Mouse (Mus musculus): ENCODE measurements around the gene Rmi2.

The Rmi2 gene

GRCm38 (mm10) chr16:10901956-10902355, 67.1 kb downstream of the Rmi2 start:
- in situ Hi-C loops (cut with MboI; ENCODE audit: unreplicated experiment in 2 of 2): no loop called here

- in situ Hi-C loops (cut with MboI; ENCODE audit: unreplicated experiment in 2 of 2): no loop called here
Observed at GRCm38 (mm10) chr16:10902849-10903248, 68.0 kb downstream of the Rmi2 start.

GRCm38 (mm10) chr16:10905661-10906113, 70.8 kb downstream of the Rmi2 start:
- in situ Hi-C loops (cut with MboI; ENCODE audit: unreplicated experiment in 2 of 2): no loop called here

- in situ Hi-C loops (cut with MboI; ENCODE audit: unreplicated experiment in 2 of 2): no loop called here
Observed at GRCm38 (mm10) chr16:10910541-10910940, 75.7 kb downstream of the Rmi2 start.

GRCm38 (mm10) chr16:10911061-10911460, 76.2 kb downstream of the Rmi2 start:
- in situ Hi-C loops (cut with MboI; ENCODE audit: unreplicated experiment in 2 of 2): no loop called here

- in situ Hi-C loops (cut with MboI; ENCODE audit: unreplicated experiment in 2 of 2): no loop called here
Observed at GRCm38 (mm10) chr16:10915066-10915465, 80.2 kb downstream of the Rmi2 start.

- in situ Hi-C loops (cut with MboI; ENCODE audit: unreplicated experiment in 2 of 2): no loop called here
Observed at GRCm38 (mm10) chr16:10916271-10916670, 81.4 kb downstream of the Rmi2 start.

- in situ Hi-C loops (cut with MboI; ENCODE audit: unreplicated experiment in 2 of 2): no loop called here
Observed at GRCm38 (mm10) chr16:10919856-10920255, 85.0 kb downstream of the Rmi2 start.

- in situ Hi-C loops (cut with MboI; ENCODE audit: unreplicated experiment in 2 of 2): no loop called here
Observed at GRCm38 (mm10) chr16:10923561-10923960, 88.7 kb downstream of the Rmi2 start.

- in situ Hi-C loops (cut with MboI; ENCODE audit: unreplicated experiment in 2 of 2): no loop called here
Observed at GRCm38 (mm10) chr16:10925591-10926180, 90.8 kb downstream of the Rmi2 start.

- in situ Hi-C loops (cut with MboI; ENCODE audit: unreplicated experiment in 2 of 2): no loop called here
Observed at GRCm38 (mm10) chr16:10927026-10927425, 92.2 kb downstream of the Rmi2 start.

GRCm38 (mm10) chr16:10933372-10933771, 98.5 kb downstream of the Rmi2 start:
- in situ Hi-C loops (cut with MboI; ENCODE audit: unreplicated experiment in 2 of 2): no loop called here

GRCm38 (mm10) chr16:10934047-10934446, 99.2 kb downstream of the Rmi2 start:
- in situ Hi-C loops (cut with MboI; ENCODE audit: unreplicated experiment in 2 of 2): no loop called here

- in situ Hi-C loops (cut with MboI; ENCODE audit: unreplicated experiment in 2 of 2): no loop called here
Observed at GRCm38 (mm10) chr16:10936700-10937319, 102.0 kb downstream of the Rmi2 start.

- in situ Hi-C loops (cut with MboI; ENCODE audit: unreplicated experiment in 2 of 2): no loop called here
Observed at GRCm38 (mm10) chr16:10937497-10937896, 102.6 kb downstream of the Rmi2 start.

- in situ Hi-C loops (cut with MboI; ENCODE audit: unreplicated experiment in 2 of 2): no loop called here
Observed at GRCm38 (mm10) chr16:10939932-10940331, 105.1 kb downstream of the Rmi2 start.

- in situ Hi-C loops (cut with MboI; ENCODE audit: unreplicated experiment in 2 of 2): no loop called here
Observed at GRCm38 (mm10) chr16:10940661-10941060, 105.8 kb downstream of the Rmi2 start.
